Mouse (Mus musculus): Measurements from ENCODE around the gene Tpr.

Gene Tpr

GRCm38 (mm10) chr1:150392638-150393487, at the start of gene Tpr, which contains the start of gene Odr4:
Gene Tpr, plus strand, starts transcription at chr1:150392838.
Gene Odr4, minus strand, starts transcription at chr1:150393080.
- peak; percentile 100 for DNase-seq

GRCm38 (mm10) chr1:150360864-150361263, 31.8 kb upstream of the Tpr start:
- no peak for DNase-seq

DNA sequence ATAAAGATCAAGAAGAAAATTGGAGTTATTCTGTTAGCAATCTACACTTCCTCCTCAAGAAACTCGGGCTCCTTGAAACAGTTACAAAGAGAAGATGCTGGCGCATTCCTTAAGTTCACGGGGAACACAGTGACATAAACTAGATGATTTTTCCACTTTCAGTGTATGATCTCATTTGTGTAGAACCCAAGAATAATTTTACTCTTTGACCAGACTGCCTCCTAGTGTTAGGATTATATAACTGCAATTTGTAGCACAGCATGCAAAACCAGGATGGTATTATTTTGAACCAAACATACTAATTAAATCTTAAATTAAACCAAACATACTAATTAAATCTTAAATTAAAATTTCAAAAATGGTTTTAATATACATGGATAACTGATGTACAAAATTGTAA, 19.7 kb upstream of the Tpr start:
- DNase-seq, result no peak

DNA sequence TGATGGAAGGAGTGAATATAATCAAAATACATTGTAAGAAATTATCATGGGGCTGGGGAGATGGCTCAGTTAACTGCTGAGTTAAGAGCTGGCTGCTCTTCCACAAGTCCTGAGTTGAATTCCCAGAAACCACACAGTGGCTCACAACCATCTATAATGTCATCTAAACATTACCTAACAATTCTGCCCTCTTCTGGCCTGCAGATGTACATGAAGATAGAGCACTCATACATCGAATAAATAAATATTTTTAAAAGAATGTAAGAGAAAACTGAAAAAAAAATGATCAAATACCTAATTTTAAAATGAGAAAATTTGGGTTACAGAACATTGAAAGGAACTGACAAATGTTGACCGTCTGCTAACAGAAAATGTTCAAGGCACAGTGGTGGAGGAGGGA, 18.4 kb upstream of the Tpr start:
- DNase-seq, result no peak

DNA sequence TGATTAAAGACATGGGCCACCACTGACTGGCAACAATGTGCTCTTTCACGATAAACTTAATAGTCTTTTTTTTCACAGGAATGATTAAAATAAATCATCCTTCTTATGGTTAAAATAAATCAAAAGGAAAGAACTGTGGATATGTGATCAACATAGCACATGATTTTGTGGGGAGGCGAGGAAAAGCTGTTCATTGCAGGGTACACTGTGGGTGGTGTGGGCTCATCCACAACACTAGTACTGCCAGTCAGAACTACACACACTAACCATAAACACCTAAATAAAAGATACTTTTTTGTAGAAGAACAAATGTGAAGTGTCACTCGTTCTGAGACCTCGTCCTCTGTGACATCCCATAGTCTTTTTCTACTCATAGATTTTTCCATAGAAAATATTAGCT, 8.5 kb upstream of the Tpr start:
- no peak for DNase-seq

GRCm38 (mm10) chr1:150387572-150387971, 5.1 kb upstream of the Tpr start:
- DNase-seq, result no peak

- no peak for DNase-seq
Observed at GRCm38 (mm10) chr1:150389390-150390129, 3.1 kb upstream of the Tpr start.

DNA sequence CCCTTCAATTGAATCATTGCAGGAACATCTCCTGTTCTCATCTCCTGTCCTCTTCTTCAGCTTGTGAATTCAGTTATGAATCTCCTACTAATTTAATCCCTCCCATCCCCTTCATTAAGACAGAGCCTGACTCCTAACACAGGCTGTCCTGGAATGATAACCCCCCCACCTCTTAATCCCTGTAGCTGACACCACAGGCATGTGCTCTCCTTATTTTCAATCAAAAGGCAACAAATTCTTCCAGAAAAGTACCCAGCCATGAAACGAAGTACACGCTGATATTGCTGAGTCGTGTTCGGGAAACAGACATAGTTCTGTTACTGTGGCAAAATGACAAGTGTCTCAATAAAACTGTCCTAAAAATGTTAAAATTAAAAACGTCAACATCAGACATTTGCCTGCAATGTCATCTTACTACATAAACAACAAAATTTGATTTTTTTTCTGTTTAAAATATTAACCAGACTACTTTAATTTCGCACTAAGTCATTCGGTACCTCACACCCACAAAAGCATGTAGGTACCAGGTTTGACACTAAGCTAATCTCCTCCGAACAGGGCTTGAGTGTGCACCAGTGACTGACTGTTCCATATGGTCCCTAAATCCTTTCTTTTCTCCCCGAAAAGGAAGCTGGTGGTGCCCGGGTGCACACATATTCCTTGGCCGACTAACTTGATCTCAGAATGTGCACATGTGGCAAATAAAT, 554 bp upstream of the Tpr start:
- peak; percentile 17 for DNase-seq

DNA sequence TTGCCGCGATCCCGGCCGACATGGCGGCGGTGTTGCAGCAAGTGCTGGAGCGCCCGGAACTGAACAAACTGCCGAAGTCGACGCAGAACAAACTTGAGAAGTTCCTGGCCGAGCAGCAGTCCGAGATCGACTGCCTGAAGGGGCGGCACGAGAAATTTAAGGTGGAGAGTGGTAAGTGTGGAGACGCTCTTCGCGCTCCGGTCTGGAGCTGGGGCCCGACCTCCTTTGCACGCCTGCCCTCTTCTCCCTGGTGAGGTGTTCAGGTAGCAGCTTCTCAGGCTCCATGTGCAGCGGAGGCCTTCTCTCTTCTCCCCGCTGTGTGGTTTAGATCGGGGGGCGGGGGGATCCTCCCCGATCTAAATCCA, 832 bp downstream of the Tpr start:
- no peak for DNase-seq

- no peak for DNase-seq
Observed at GRCm38 (mm10) chr1:150396001-150396400, 3.4 kb downstream of the Tpr start.

DNA sequence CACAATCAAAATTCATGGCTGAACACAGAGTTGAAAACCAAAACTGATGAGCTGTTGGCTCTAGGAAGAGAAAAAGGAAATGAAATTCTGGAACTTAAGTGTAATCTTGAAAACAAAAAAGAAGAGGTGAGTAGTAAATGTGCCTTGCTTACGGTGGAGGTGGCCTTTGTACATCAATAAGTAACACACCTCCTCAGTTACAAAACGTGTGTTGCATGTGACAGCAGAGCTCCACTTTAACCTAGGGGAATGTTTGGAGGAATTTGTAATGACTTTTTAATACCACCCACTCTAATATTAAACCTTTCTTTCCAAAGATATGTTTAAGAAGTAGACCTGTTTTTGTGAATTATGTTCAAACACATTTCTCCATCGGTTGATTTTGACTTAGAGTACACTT, 11.3 kb downstream of the Tpr start:
- DNase-seq, result no peak

DNA sequence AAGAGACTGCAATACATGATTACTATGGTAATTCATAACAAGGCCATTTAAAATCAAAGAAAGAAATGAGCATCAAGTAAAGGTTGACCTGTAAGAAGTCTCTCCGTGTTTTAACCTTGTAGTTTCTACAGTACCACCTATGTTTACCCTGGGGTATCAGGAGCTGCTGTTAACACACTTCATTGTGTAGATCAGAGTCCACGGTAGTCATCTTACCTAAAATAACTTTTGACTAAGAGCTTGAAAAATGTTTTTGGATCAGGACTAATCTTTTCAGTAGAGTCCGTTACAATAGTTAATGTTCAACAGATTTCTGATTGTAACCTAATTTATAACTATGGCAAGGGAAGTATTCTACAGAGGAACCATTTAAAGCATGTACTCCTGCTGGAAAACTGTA, 11.9 kb downstream of the Tpr start:
- no peak for DNase-seq

GRCm38 (mm10) chr1:150407285-150407684, 14.6 kb downstream of the Tpr start:
- no peak for DNase-seq

GRCm38 (mm10) chr1:150409996-150410395, 17.4 kb downstream of the Tpr start:
- no peak for DNase-seq

- DNase-seq, result no peak
Observed at GRCm38 (mm10) chr1:150416006-150416405, 23.4 kb downstream of the Tpr start.

- DNase-seq, result no peak
Observed at GRCm38 (mm10) chr1:150418426-150418825, 25.8 kb downstream of the Tpr start.

GRCm38 (mm10) chr1:150425665-150426064, 33.0 kb downstream of the Tpr start:
- no peak for DNase-seq

DNA sequence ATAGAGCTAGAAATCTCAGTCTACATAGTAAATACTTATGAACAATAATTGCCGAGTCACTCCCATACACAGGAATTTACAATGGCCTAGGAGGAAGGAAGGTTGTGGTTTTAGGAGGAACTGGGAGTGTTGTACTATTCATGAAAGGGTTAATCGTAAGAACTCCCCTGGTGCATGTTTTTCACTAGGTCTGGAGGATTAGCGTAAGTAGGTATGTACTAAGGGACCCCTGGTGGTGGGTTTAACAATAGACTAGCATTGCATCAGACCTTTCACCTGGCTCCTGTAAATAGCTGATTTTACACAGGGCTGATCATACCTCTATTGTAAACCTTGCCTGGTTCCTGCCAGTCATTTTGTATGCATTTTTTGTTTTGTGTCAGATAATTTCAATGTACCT, 33.6 kb downstream of the Tpr start:
- DNase-seq, result no peak

DNA sequence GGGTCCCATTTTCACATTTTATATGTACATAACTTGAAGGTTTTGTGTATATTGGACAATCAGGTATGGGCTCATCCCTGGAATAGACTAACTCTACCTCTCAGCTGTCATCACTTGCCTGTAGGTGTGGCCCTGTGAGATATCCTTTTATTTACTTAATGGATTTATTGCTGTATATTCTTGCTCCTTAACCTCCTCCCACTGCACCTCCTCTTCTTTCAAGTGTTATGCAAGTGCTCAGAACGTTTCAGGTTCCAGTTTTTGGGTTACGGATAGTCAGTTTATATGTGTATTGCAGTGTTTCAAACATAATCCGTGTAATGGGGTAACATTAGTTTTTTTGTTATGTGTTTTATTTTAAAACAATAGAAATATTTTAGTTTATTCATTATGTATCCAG, 46.0 kb downstream of the Tpr start:
- DNase-seq, result no peak

GRCm38 (mm10) chr1:150441731-150442130, 49.1 kb downstream of the Tpr start:
- DNase-seq, result no peak

DNA sequence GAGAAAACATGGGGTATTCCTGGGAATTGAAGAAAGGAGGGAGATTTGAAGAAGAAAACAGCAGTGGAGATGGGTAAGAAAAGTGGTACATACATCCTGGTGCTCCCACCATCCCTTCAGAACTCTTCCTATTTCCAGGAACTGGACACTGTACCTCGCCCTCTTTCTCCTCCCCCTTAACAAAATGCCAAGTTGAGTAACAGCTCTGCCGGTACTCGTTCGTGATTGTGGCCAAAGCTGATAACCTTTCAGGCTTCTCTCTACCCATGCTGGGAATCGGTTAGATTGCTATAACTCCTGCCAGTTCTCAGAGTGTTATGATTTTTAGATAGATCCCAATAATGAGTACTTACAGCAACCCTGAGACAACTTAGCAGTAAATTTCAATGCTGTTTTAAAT, 66.3 kb downstream of the Tpr start:
- DNase-seq, result no peak

DNA sequence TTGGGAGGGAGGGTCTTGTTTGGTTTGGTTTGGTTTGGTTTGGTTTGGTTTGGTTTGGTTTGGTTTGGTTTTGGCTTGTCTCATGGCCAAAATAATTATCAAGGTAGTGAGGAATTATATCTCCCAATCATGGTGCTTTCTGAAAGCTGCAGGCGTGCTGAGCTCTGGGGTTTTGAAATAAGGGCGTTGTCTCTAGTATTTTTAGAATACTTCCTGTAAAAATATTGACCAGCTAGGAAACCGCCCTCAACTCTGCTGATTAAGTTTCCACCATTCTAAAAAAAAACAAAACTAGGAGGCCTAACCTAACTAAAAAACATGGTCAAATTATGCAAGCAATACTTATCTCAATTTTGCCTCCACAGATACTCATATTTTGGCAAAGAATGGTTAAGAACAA, 67.0 kb downstream of the Tpr start:
- no peak for DNase-seq

GRCm38 (mm10) chr1:150460595-150460994, 68.0 kb downstream of the Tpr start:
- no peak for DNase-seq

DNA sequence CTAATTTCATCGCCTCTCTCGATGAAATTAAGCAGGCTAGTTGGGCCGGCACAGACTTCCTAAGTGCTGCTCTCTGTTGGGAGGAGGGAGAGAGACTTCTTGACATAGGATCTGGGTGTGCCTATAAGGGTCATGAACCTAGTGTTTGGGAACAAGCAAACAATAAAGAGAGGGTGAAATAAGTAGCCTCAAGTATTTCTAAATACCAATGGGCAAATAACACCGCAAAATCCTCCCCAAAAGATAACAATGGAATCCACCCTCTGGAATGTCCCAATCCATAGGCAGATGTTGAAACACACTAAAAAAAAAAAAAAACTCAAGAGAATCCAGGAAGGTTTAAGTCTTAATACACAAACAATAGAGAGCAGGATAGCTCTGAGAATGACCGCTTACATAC, 70.4 kb downstream of the Tpr start:
- no peak for DNase-seq

All from cerebellum, adult 8-10 months (tissue).